Mouse (Mus musculus): ENCODE measurements around the gene Ubox5. TPM values are rescaled to one million over a fixed set of nuclear protein-coding genes. Genes with fewer than 3 reads are reported as not detected.

Ubox5 gene
- polyA plus RNA-seq, 1 experiment from 2014 or later, result 7.5 TPM

- Histone ChIP-seq H3K9ac (ENCODE audit: low read depth, low read length) (no peak overlapping the region), H3K36me3 (ENCODE audit: insufficient read depth, low read length) (no peaks in the 10 kb centered on the region), H3K4me1 (replicated peaks; ENCODE audit: insufficient read depth, low read length) (peaks cover 8% of the 10 kb centered on the region; the same call in 1 of the 2 replicates), H3K27ac (no peak overlapping the region), H3K4me2 (ENCODE audit: low read length) (no peak overlapping the region), H3K9me3 (replicated peaks; ENCODE audit: low read length) (no peaks in the 10 kb centered on the region), H3K27me3 (ENCODE audit: insufficient read depth, low read length) (no peaks in the 10 kb centered on the region), H3K4me3 (replicated peaks; ENCODE audit: low read depth, low read length) (no peak overlapping the region)
- ATAC-seq (replicated peaks; ENCODE audit: low FRiP score, low read depth) (no peak), DNase-seq (ENCODE audit: low spot score) (no peak)
- 82% methylated on average over 4 of the region's 4 CpGs for WGBS
- no peak for TF ChIP-seq CTCF (IDR thresholded peaks at IDR 0.05; ENCODE audit: low read depth)
Observed at GRCm38 (mm10) chr2:130645198-130645597, 15.4 kb upstream of the Ubox5 start.

DNA sequence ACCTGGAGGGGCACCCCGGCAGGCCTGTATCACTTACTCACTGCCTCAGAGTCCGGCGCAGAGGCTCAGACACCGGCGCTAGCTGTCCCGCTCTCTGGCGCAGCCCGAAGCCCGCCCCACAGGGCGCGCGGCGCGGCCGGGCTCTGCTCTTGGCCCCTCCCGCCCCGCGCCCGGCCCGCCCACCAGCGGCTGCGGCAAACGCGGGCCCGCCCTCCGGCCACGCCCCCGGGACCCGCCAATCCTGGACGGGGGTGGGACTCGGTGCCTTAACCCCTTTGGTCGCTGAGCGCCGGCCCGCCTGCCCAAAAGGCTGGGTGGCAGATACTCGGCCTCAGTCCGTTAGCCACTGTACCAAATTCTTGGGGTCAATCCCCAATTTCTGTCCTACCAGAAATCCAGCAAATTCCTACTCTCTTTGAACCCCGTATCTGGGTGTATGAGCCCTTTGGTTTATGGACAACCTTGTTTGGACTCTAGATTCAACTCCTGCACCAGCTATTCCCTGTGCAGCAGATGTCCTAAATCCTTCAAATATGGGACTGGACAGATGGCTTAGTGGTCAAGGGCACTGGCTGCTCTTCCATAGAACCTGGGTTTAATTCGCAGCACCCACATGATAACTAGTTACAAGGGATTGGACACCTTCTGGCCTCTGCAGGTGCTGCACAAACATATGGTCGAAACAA is 13.0 kb upstream of the Ubox5 start, which contains the start of gene Lzts3:
TSS of gene Lzts3 (minus strand) at position 120 of the 686 bp plus-strand sequence.
- H3K9me3 ChIP-seq (replicated peaks; ENCODE audit: low read length), result no peaks in the 10 kb centered on the region
- H3K36me3 ChIP-seq (ENCODE audit: insufficient read depth, low read length), result no peaks in the 10 kb centered on the region
- H3K4me3 ChIP-seq (replicated peaks; ENCODE audit: low read depth, low read length), result peak within 1 kb of the TSS; percentile 61
- ATAC-seq (replicated peaks; ENCODE audit: low FRiP score, low read depth), result peak; percentile 84
- H3K4me2 ChIP-seq (ENCODE audit: low read length), result peak within 1 kb of the TSS; percentile 90
- TF ChIP-seq CTCF (IDR thresholded peaks at IDR 0.05; ENCODE audit: low read depth), result no peak
- 3% methylated on average over 40 of the region's 40 CpGs for WGBS
- peaks cover 8% of the 10 kb centered on the region for H3K4me1 ChIP-seq (replicated peaks; ENCODE audit: insufficient read depth, low read length)
- DNase-seq (ENCODE audit: low spot score), result peak; percentile 91
- peak within 1 kb of the TSS; percentile 53 for H3K9ac ChIP-seq (ENCODE audit: low read depth, low read length)
- H3K27me3 ChIP-seq (ENCODE audit: insufficient read depth, low read length), result no peaks in the 10 kb centered on the region
- H3K27ac ChIP-seq, result no peak within 1 kb of the TSS

GRCm38 (mm10) chr2:130642197-130642660 is 12.4 kb upstream of the Ubox5 start:
- Histone ChIP-seq H3K27me3 (ENCODE audit: insufficient read depth, low read length) (no peaks in the 10 kb centered on the region), H3K4me2 (ENCODE audit: low read length) (peak overlapping the region; percentile 90), H3K27ac (no peak overlapping the region), H3K4me1 (replicated peaks; ENCODE audit: insufficient read depth, low read length) (peaks cover 8% of the 10 kb centered on the region), H3K9me3 (replicated peaks; ENCODE audit: low read length) (no peaks in the 10 kb centered on the region), H3K9ac (ENCODE audit: low read depth, low read length) (peak overlapping the region; percentile 53), H3K4me3 (replicated peaks; ENCODE audit: low read depth, low read length) (peak overlapping the region; percentile 61), H3K36me3 (ENCODE audit: insufficient read depth, low read length) (no peaks in the 10 kb centered on the region)
- ATAC-seq (replicated peaks; ENCODE audit: low FRiP score, low read depth), result no peak
- no peak for TF ChIP-seq CTCF (IDR thresholded peaks at IDR 0.05; ENCODE audit: low read depth)
- no peak for DNase-seq (ENCODE audit: low spot score)
- 0% methylated on average over 22 of the region's 27 CpGs for WGBS

DNA sequence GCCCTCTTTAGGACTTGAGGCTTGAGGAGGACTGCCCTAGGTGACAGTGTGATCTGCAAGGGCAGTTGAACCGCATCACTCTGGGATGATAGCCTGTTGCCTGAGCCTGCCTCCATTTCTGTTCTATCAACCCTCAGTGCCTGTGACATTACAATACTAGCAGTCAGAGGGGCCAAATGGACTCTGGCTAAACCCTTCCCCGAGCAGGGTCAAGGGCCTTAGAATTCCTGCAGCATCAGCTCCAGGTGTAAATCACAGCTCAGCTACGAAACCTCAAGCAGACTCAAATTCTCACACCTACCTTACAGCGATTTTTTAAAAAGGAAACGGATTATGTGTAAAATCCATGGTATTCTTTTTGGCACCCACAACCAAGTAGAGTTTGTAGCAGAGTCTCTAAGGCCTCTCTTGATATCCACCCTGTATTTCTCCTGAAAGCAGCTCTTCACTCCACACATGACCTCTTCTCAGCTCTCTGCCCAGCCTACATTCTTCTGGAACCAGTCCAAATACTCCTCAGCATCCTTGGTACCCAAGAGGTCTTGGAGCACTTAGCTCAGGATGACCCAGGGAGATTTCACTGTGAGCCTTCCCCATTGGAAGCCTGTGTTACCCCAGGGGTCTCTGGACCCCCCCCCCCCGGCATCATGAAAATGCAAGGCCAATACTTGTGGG is 11.7 kb upstream of the Ubox5 start:
- Histone ChIP-seq H3K9me3 (replicated peaks; ENCODE audit: low read length) (no peaks in the 10 kb centered on the region), H3K27me3 (ENCODE audit: insufficient read depth, low read length) (no peaks in the 10 kb centered on the region), H3K4me1 (replicated peaks; ENCODE audit: insufficient read depth, low read length) (peaks cover 8% of the 10 kb centered on the region), H3K27ac (no peak overlapping the region), H3K36me3 (ENCODE audit: insufficient read depth, low read length) (no peaks in the 10 kb centered on the region), H3K4me2 (ENCODE audit: low read length) (peak overlapping the region; percentile 90), H3K9ac (ENCODE audit: low read depth, low read length) (no peak overlapping the region; the same call in 1 of the 2 replicates), H3K4me3 (replicated peaks; ENCODE audit: low read depth, low read length) (peak overlapping the region; percentile 61; the same call in 1 of the 2 replicates)
- 58% methylated on average over 6 of the region's 6 CpGs for WGBS
- ATAC-seq (replicated peaks; ENCODE audit: low FRiP score, low read depth), result no peak
- no peak for TF ChIP-seq CTCF (IDR thresholded peaks at IDR 0.05; ENCODE audit: low read depth)
- no peak for DNase-seq (ENCODE audit: low spot score)

GRCm38 (mm10) chr2:130639276-130639675 is 9.4 kb upstream of the Ubox5 start:
- Histone ChIP-seq H3K27ac (peak overlapping the region; percentile 93), H3K4me3 (replicated peaks; ENCODE audit: low read depth, low read length) (no peak overlapping the region), H3K27me3 (ENCODE audit: insufficient read depth, low read length) (no peaks in the 10 kb centered on the region), H3K9ac (ENCODE audit: low read depth, low read length) (no peak overlapping the region), H3K9me3 (replicated peaks; ENCODE audit: low read length) (no peaks in the 10 kb centered on the region), H3K36me3 (ENCODE audit: insufficient read depth, low read length) (peaks cover 7% of the 10 kb centered on the region; the same call in 1 of the 2 replicates), H3K4me1 (replicated peaks; ENCODE audit: insufficient read depth, low read length) (peaks cover 31% of the 10 kb centered on the region), H3K4me2 (ENCODE audit: low read length) (no peak overlapping the region)
- TF ChIP-seq CTCF (IDR thresholded peaks at IDR 0.05; ENCODE audit: low read depth), result no peak
- ATAC-seq (replicated peaks; ENCODE audit: low FRiP score, low read depth), result no peak
- 75% methylated on average over 6 of the region's 6 CpGs for WGBS
- DNase-seq (ENCODE audit: low spot score), result no peak

GRCm38 (mm10) chr2:130638101-130638611 is 8.3 kb upstream of the Ubox5 start:
- no peaks in the 10 kb centered on the region for H3K27me3 ChIP-seq (ENCODE audit: insufficient read depth, low read length)
- H3K9ac ChIP-seq (ENCODE audit: low read depth, low read length), result peak overlapping the region; percentile 52
- H3K27ac ChIP-seq, result peak overlapping the region; percentile 93
- H3K4me1 ChIP-seq (replicated peaks; ENCODE audit: insufficient read depth, low read length), result peaks cover 36% of the 10 kb centered on the region
- H3K4me2 ChIP-seq (ENCODE audit: low read length), result peak overlapping the region; percentile 54
- H3K9me3 ChIP-seq (replicated peaks; ENCODE audit: low read length), result no peaks in the 10 kb centered on the region
- peaks cover 9% of the 10 kb centered on the region; the same call in 1 of the 2 replicates for H3K36me3 ChIP-seq (ENCODE audit: insufficient read depth, low read length)
- WGBS, result 30% methylated on average over 16 of the region's 16 CpGs
- peak overlapping the region; percentile 28 for H3K4me3 ChIP-seq (replicated peaks; ENCODE audit: low read depth, low read length)
- ATAC-seq (replicated peaks; ENCODE audit: low FRiP score, low read depth) (peak; percentile 80), DNase-seq (ENCODE audit: low spot score) (peak; percentile 69)
- no peak for TF ChIP-seq CTCF (IDR thresholded peaks at IDR 0.05; ENCODE audit: low read depth)

Measured in kidney, postnatal 0 days (tissue).